Mouse (Mus musculus) large intestine, adult 2 months (tissue): ENCODE measurements around the gene Vmn1r157. TPM values are rescaled to one million over a fixed set of nuclear protein-coding genes. Genes with fewer than 3 reads are reported as not detected.
"Not testable (repeated sequence)": the region's sequence is repeated elsewhere in the genome, so short reads cannot be mapped to it uniquely, and the experiment has no call there.

Source experiments
- DNase-seq: peaks from one replicate; pipeline ENCODE4 v3.0.0-alpha.2; 2012; ENCODE audit warnings: low read depth, low spot score
- WGBS: fragments of 180-500 bp; shearing (Covaris S2); methylation state at CpG from one replicate; pipeline ENCODE4 v1.1.7; 2018; 5-methylcytosine and 5-hydroxymethylcytosine counted together
- polyA plus RNA-seq: library from polyadenylated mRNA; depleted of rRNA; stranded (reverse); fragments of >200 nt; gene quantifications from 2 replicates; pipeline ENCODE4 v1.2.3, GENCODE M21; 2012; rRNA removed

The Vmn1r157 gene
- polyA plus RNA-seq, result not detected in 2 replicates

DNA sequence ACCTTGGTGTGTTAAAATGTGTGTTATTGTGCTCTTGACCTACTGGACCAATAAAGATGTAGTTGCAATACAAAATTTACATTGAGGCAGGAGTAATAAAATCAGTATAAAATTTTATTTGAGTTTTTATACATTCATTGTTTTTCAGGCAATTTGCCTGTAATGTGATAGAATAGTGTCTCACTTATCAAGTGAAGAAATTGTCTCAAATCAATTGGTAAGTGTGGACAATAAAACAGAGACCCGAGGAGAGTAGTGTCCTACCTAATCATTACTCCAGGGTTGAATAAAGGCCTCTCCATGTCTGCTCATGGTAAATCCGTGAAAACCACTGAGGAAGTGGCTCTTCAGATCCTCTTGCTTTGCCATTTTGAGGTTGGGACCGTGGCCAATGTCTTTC is at the start of gene Vmn1r157:
Gene Vmn1r157 (plus strand): TSS at position 301 of the 400 bp plus-strand sequence.
- 11% methylated on average over 2 of the region's 3 CpGs for WGBS
- DNase-seq, result not testable (repeated sequence)

- DNase-seq, result not testable (repeated sequence)
- no CpG with 5 or more reads among the region's 1 CpGs for WGBS
These were observed 41.9 kb upstream of the Vmn1r157 start, which contains the start of gene Gm4567 for GRCm38 (mm10) chr7:22719610-22720009. Gene Gm4567 (minus strand): TSS chr7:22719710.

DNA sequence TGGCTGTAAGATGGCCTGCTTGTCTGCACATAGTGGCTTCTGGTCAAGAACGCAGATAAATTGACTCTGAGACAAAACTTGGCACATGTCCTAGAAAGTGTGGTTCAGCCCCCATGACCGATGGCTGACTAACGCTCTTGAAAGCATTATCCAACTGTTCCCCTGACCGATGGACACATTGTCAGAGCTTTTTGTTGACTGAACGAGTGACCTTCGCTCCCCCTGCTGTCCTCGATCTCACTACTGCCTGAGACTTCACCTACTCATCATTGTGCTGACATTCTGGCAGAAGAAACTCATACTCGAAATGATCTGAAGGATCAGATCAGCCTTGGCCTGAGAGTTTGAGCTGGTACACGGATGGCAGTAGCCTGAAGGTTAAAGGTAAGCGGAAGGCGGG is 14.5 kb downstream of the Vmn1r157 start:
- WGBS, result 87% methylated on average over 7 of the region's 11 CpGs
- not testable (repeated sequence) for DNase-seq

- 55% methylated on average over 2 of the region's 2 CpGs for WGBS
- not testable (repeated sequence) for DNase-seq
These were observed 29.2 kb downstream of the Vmn1r157 start, which contains the start of gene Vmn1r158 for GRCm38 (mm10) chr7:22790682-22791081. Gene Vmn1r158 (minus strand): TSS chr7:22790782.

Other genes starting within 250 kb of the Vmn1r157 start
- not detected in 2 replicates for gene Vmn1r152, start 238.7 kb upstream of the Vmn1r157 start, polyA plus RNA-seq
- not detected in 2 replicates for gene Gm8677, start 226.8 kb upstream of the Vmn1r157 start, polyA plus RNA-seq
- not detected in 2 replicates for gene Gm4201, start 196.4 kb upstream of the Vmn1r157 start, polyA plus RNA-seq
- not detected in 2 replicates for gene Gm4565, start 173.6 kb upstream of the Vmn1r157 start, polyA plus RNA-seq
- not detected in 2 replicates for gene Vmn1r155, start 103.7 kb upstream of the Vmn1r157 start, polyA plus RNA-seq
- gene Gm8693, start 69.4 kb upstream of the Vmn1r157 start, polyA plus RNA-seq, result not detected in 2 replicates
- not detected in 2 replicates for gene Gm4567, start 42.0 kb upstream of the Vmn1r157 start, polyA plus RNA-seq
- gene Vmn1r158, start 29.1 kb downstream of the Vmn1r157 start, polyA plus RNA-seq, result not detected in 2 replicates
- not detected in 2 replicates for gene Vmn1r159, start 81.9 kb downstream of the Vmn1r157 start, polyA plus RNA-seq
- gene Vmn1r160, start 109.5 kb downstream of the Vmn1r157 start, polyA plus RNA-seq, result not detected in 2 replicates
- gene Gm4214, start 223.0 kb downstream of the Vmn1r157 start, polyA plus RNA-seq, result not detected in 2 replicates